Mouse (Mus musculus) ES-Bruce4 (cell line): ENCODE data around the gene Tgfbr2.

ENCODE experiments used
- CTCF ChIP-seq: IDR thresholded peaks from one replicate; pipeline ENCODE4 v1.8.1; 2011; ENCODE audit warnings: low read depth, low read length
- EP300 ChIP-seq: IDR thresholded peaks from 2 replicates; pipeline ENCODE4 v1.6.1; 2011; ENCODE audit warnings: low read depth, low read length; ENCODE audit not compliant: insufficient read depth
- POLR2A ChIP-seq: IDR thresholded peaks from one replicate; pipeline ENCODE4 v1.8.1; 2011; ENCODE audit warnings: low read length; ENCODE audit not compliant: insufficient read depth

DNA sequence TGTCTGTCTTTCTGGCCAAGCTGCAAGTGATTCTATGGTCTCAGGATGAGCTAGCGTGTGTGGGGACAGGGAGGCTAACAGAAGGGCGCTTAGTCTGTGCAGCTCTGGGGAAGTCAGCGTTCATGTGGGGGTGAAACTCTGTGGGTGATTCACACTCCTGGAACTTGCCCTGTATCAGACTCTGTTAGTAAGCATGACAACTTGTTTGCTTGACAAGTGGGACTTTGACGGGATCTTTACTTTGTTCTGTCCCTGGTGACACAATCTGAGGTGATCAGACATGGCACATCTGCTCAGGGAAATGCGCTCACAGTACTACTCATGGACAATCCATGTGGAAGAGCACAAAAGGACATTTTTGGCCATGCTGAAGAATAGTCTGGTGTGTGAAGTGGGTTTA, 87.9 kb downstream of the Tgfbr2 start:
- no peak for TF ChIP-seq CTCF
- no peak for TF ChIP-seq POLR2A
- TF ChIP-seq EP300: no peak
